Mouse (Mus musculus) forebrain, embryonic 14.5 days (tissue): ENCODE measurements at regions not wholly inside any gene's neighbourhood (a gene's known extent, or its start where the extent isn't known, plus 50 kb on each side); places are given as distances from the start of the nearest gene placed in this dataset.

ENCODE experiments used
- ATAC-seq: fragments of 200-750 bp; cut with Nextera tagmentation; 2 replicates; pipeline ENCODE4 v1.8.0; 2017; ENCODE audit warnings: mild to moderate bottlenecking, moderate library complexity
- DNase-seq: peaks from one replicate; pipeline ENCODE4 v3.0.0-alpha.2; 2015; ENCODE audit warnings: low spot score
- H3K27ac ChIP-seq: fragments of 300-500 bp; sonication (generic); 2 replicates; pipeline ENCODE4 v1.5.1; 2014; ENCODE audit warnings: low read depth, mild to moderate bottlenecking, control low read depth, low read length, moderate library complexity
- H3K27me3 ChIP-seq: fragments of 300-500 bp; sonication (generic); replicated peaks from 2 replicates; pipeline ENCODE4 v1.6.1; 2014; ENCODE audit warnings: low read length, control low read depth, mixed read lengths; ENCODE audit not compliant: control insufficient read depth, insufficient read depth
- H3K36me3 ChIP-seq: fragments of 300-500 bp; sonication (generic); 2 replicates; pipeline ENCODE4 v1.6.1; 2014; ENCODE audit warnings: low read length, control low read depth; ENCODE audit not compliant: control insufficient read depth, insufficient read depth
- H3K4me1 ChIP-seq: fragments of 300-500 bp; sonication (generic); 2 replicates; pipeline ENCODE4 v1.6.1; 2014; ENCODE audit warnings: antibody characterized with exemption, low read length, control low read depth; ENCODE audit not compliant: control insufficient read depth, insufficient read depth
- H3K4me2 ChIP-seq: fragments of 300-500 bp; sonication (generic); 2 replicates; pipeline ENCODE4 v1.6.1; 2014; ENCODE audit warnings: mild to moderate bottlenecking, control low read depth, low read length
- H3K4me3 ChIP-seq: fragments of 300-500 bp; sonication (generic); 2 replicates; pipeline ENCODE4 v1.5.1; 2014; ENCODE audit warnings: low read depth, low read length, control low read depth
- H3K9ac ChIP-seq: fragments of 300-500 bp; sonication (generic); 2 replicates; pipeline ENCODE4 v1.6.1; 2014; ENCODE audit warnings: mild to moderate bottlenecking, low read length, control low read depth, moderate library complexity
- H3K9me3 ChIP-seq: fragments of 300-500 bp; sonication (generic); replicated peaks from 2 replicates; pipeline ENCODE4 v1.6.1; 2016; ENCODE audit warnings: low read length, control low read depth, mixed read lengths; ENCODE audit not compliant: control insufficient read depth
- WGBS: fragments of 180-500 bp; shearing (Covaris S2); extraction: QIAGEN DNeasy Blood & Tissue Kit; methylation state at CpG from one replicate; pipeline ENCODE4 v1.1.7; 2014; 5-methylcytosine and 5-hydroxymethylcytosine counted together

- no peak overlapping the region for H3K4me3 ChIP-seq
- DNase-seq (peak; percentile 74), ATAC-seq (peak; percentile 49; the same call in 1 of the 2 replicates)
- peaks cover 16% of the 10 kb centered on the region; the same call in 1 of the 2 replicates for H3K27me3 ChIP-seq
- H3K36me3 ChIP-seq, result no peaks in the 10 kb centered on the region
- no peak overlapping the region for H3K9ac ChIP-seq
- WGBS, result 4% methylated on average over 11 of the region's 11 CpGs
- peak overlapping the region; percentile 66; the same call in 1 of the 2 replicates for H3K27ac ChIP-seq
- H3K4me1 ChIP-seq, result peaks cover 10% of the 10 kb centered on the region; the same call in 1 of the 2 replicates
- H3K4me2 ChIP-seq, result peak overlapping the region; percentile 46
- no peaks in the 10 kb centered on the region for H3K9me3 ChIP-seq
Measured at GRCm38 (mm10) chr6:51206712-51207505, 225.6 kb upstream of the Nfe2l3 start.

- 2% methylated on average over 21 of the region's 21 CpGs for WGBS
- Histone ChIP-seq H3K9me3 (no peaks in the 10 kb centered on the region), H3K4me1 (peaks cover 10% of the 10 kb centered on the region; the same call in 1 of the 2 replicates), H3K9ac (peak overlapping the region; percentile 52; the same call in 1 of the 2 replicates), H3K36me3 (no peaks in the 10 kb centered on the region), H3K27me3 (peaks cover 16% of the 10 kb centered on the region; the same call in 1 of the 2 replicates), H3K27ac (peak overlapping the region; percentile 66; the same call in 1 of the 2 replicates), H3K4me2 (peak overlapping the region; percentile 46), H3K4me3 (peak overlapping the region; percentile 11; the same call in 1 of the 2 replicates)
- peak; percentile 56 for DNase-seq
- peak; percentile 52; the same call in 1 of the 2 replicates for ATAC-seq
Measured at GRCm38 (mm10) chr6:51207587-51208361, 224.7 kb upstream of the Nfe2l3 start.

GRCm38 (mm10) chr6:51208660-51209396 is 223.6 kb upstream of the Nfe2l3 start:
- 2% methylated on average over 6 of the region's 6 CpGs for WGBS
- no peak overlapping the region for H3K4me3 ChIP-seq
- DNase-seq, result peak; percentile 95
- ATAC-seq, result peak; percentile 80
- no peak overlapping the region for H3K9ac ChIP-seq
- H3K36me3 ChIP-seq, result no peaks in the 10 kb centered on the region
- H3K27me3 ChIP-seq, result peaks cover 16% of the 10 kb centered on the region; the same call in 1 of the 2 replicates
- H3K9me3 ChIP-seq, result no peaks in the 10 kb centered on the region
- peaks cover 10% of the 10 kb centered on the region; the same call in 1 of the 2 replicates for H3K4me1 ChIP-seq
- no peak overlapping the region for H3K4me2 ChIP-seq
- H3K27ac ChIP-seq, result no peak overlapping the region

- WGBS, result 67% methylated on average over 7 of the region's 7 CpGs
- Histone ChIP-seq H3K9me3 (no peaks in the 10 kb centered on the region), H3K9ac (no peak overlapping the region), H3K36me3 (no peaks in the 10 kb centered on the region), H3K27me3 (peaks cover 8% of the 10 kb centered on the region; the same call in 1 of the 2 replicates), H3K4me1 (peaks cover 14% of the 10 kb centered on the region; the same call in 1 of the 2 replicates), H3K4me3 (no peak overlapping the region), H3K27ac (no peak overlapping the region), H3K4me2 (no peak overlapping the region)
- ATAC-seq (no peak), DNase-seq (no peak)
Measured at GRCm38 (mm10) chr6:51211418-51211817, 221.1 kb upstream of the Nfe2l3 start.

- DNase-seq (no peak), ATAC-seq (no peak)
- 84% methylated on average over 8 of the region's 8 CpGs for WGBS
Measured at GRCm38 (mm10) chr6:51212216-51212615, 220.3 kb upstream of the Nfe2l3 start.

GRCm38 (mm10) chr6:51215371-51215770 is 217.1 kb upstream of the Nfe2l3 start:
- Histone ChIP-seq H3K27ac (no peak overlapping the region), H3K4me2 (no peak overlapping the region), H3K9ac (no peak overlapping the region), H3K4me1 (peaks cover 4% of the 10 kb centered on the region; the same call in 1 of the 2 replicates), H3K4me3 (no peak overlapping the region), H3K9me3 (no peaks in the 10 kb centered on the region), H3K36me3 (no peaks in the 10 kb centered on the region), H3K27me3 (no peaks in the 10 kb centered on the region)
- no peak for DNase-seq
- 88% methylated on average over 10 of the region's 10 CpGs for WGBS
- no peak for ATAC-seq

More at GRCm38 (mm10) chr6:51212216-51212615, 220.3 kb upstream of the Nfe2l3 start:
- no peak overlapping the region for H3K4me2 ChIP-seq
- H3K4me1 ChIP-seq, result peaks cover 10% of the 10 kb centered on the region; the same call in 1 of the 2 replicates
- H3K27ac ChIP-seq, result no peak overlapping the region
- H3K9me3 ChIP-seq, result no peaks in the 10 kb centered on the region
- H3K4me3 ChIP-seq, result no peak overlapping the region
- peaks cover 7% of the 10 kb centered on the region; the same call in 1 of the 2 replicates for H3K27me3 ChIP-seq
- no peak overlapping the region for H3K9ac ChIP-seq
- H3K36me3 ChIP-seq, result no peaks in the 10 kb centered on the region

GRCm38 (mm10) chr6:51216472-51216871 is 216.0 kb upstream of the Nfe2l3 start:
- Histone ChIP-seq H3K9ac (no peak overlapping the region), H3K27ac (no peak overlapping the region), H3K4me1 (peaks cover 4% of the 10 kb centered on the region; the same call in 1 of the 2 replicates), H3K4me2 (no peak overlapping the region), H3K4me3 (no peak overlapping the region), H3K36me3 (no peaks in the 10 kb centered on the region), H3K9me3 (no peaks in the 10 kb centered on the region), H3K27me3 (no peaks in the 10 kb centered on the region)
- DNase-seq, result peak; percentile 60
- ATAC-seq, result no peak
- WGBS, result 52% methylated on average over 8 of the region's 8 CpGs

GRCm38 (mm10) chr6:51219691-51220090 is 212.8 kb upstream of the Nfe2l3 start:
- H3K27ac ChIP-seq, result no peak overlapping the region
- DNase-seq (no peak), ATAC-seq (no peak)
- H3K27me3 ChIP-seq, result no peaks in the 10 kb centered on the region
- H3K4me3 ChIP-seq, result no peak overlapping the region
- H3K9me3 ChIP-seq, result no peaks in the 10 kb centered on the region
- WGBS, result 87% methylated on average over 12 of the region's 12 CpGs
- no peak overlapping the region for H3K4me2 ChIP-seq
- H3K4me1 ChIP-seq, result peaks cover 4% of the 10 kb centered on the region; the same call in 1 of the 2 replicates
- no peak overlapping the region for H3K9ac ChIP-seq
- H3K36me3 ChIP-seq, result no peaks in the 10 kb centered on the region
